Mouse (Mus musculus) liver, adult 2 months (tissue): ENCODE results near the gene Fam234a.

Source experiments
- CTCF ChIP-seq: fragments of 200-500 bp; IDR thresholded peaks from 2 replicates; pipeline ENCODE4 v1.5.1; 2011; ENCODE audit warnings: low read depth, low read length, control low read depth
- POLR2A ChIP-seq: fragments of 200-500 bp; IDR thresholded peaks from 2 replicates; pipeline ENCODE4 v1.6.1; 2011; ENCODE audit warnings: low read length, control low read depth; ENCODE audit not compliant: insufficient read depth; ENCODE audit errors: extremely low read depth

DNA sequence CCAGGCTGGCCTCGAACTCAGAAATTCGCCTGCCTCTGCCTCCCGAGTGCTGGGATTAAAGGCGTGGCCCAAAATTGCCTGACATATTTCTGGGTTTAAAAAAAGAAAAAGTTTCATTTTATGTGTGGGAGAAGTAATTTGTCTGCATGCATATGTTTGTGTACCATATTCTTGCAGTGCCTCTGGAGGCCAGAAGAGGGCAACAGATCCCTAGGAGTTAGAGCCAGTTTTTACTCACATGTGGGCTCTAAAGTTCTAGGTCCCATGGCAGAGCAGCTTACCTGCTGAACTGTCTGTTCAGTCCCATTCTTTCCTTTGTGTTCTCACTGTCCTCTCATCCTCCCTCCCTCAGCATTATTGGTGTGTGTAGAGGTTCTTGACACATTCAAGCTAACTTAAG is 32.7 kb upstream of the Fam234a start:
- no peak for TF ChIP-seq POLR2A
- TF ChIP-seq CTCF = peak; percentile 22; the same call in 1 of the 2 replicates
